Mouse (Mus musculus): Measurements from ENCODE around the gene Ltbp2. TPM values are rescaled to one million over a fixed set of nuclear protein-coding genes. Genes with fewer than 3 reads are reported as not detected.

Gene Ltbp2
- polyA plus RNA-seq, 1 experiment from 2014 or later = 0.11 TPM

DNA sequence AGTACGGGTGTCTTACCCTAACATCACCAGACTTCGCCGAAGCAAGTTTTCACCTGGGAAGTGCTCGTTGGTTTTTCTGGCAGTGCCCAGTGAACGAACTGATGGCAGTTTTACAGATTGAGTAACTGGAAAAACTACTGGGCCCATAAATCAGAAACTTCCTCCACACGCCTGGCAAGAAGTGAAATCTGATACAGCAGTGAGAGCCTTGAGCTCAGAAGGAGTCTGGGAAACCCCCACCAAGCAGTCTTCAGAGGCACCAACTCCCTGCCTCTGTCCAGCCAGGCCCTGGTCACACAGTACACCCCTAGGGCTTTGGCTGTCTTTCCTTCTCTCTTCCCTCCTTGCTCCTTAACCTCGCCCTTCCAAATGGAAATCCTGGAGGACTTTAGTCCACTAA lies 28.9 kb downstream of the Ltbp2 start:
- Histone ChIP-seq H3K36me3 (no peaks in the 10 kb centered on the region), H3K27ac (replicated peaks) (no peak overlapping the region), H3K9me3 (replicated peaks) (no peaks in the 10 kb centered on the region), H3K27me3 (ENCODE audit: low read depth, poor library complexity, severe bottlenecking) (no peaks in the 10 kb centered on the region), H3K4me3 (no peak overlapping the region), H3K4me1 (peaks cover 8% of the 10 kb centered on the region; the same call in 1 of the 2 replicates)
- no peak for DNase-seq (ENCODE audit: low spot score)
- 75% methylated on average over 7 of the region's 7 CpGs for WGBS

- WGBS = 82% methylated on average over 9 of the region's 9 CpGs
- H3K27ac ChIP-seq (replicated peaks) = no peak overlapping the region
- H3K27me3 ChIP-seq (ENCODE audit: low read depth, poor library complexity, severe bottlenecking) = no peaks in the 10 kb centered on the region
- no peaks in the 10 kb centered on the region for H3K9me3 ChIP-seq (replicated peaks)
- no peaks in the 10 kb centered on the region for H3K36me3 ChIP-seq
- H3K4me1 ChIP-seq = peaks cover 8% of the 10 kb centered on the region; the same call in 1 of the 2 replicates
- no peak for DNase-seq (ENCODE audit: low spot score)
- H3K4me3 ChIP-seq = no peak overlapping the region
Observed at GRCm38 (mm10) chr12:84846594-84847014, 29.7 kb downstream of the Ltbp2 start.

DNA sequence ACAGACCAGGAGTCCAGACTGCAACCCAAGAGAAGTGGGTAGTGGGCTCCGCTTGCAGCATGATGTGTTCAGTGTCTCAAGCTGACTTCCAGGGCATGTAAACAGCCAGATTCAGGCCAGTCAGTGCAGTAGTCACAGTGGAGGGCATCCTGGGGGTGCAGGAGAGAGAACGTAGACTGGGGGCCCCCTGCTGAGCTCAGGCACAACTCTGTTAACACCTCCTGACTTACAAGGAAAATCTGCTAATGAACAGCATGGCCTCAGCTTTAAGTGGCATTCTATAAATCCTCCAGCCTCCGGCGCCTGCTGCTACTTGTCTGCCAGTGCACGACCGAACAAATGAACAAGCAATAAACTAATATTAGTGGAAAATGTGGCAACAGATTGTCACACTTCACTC lies 33.6 kb downstream of the Ltbp2 start:
- Histone ChIP-seq H3K27ac (replicated peaks) (no peak overlapping the region), H3K4me3 (no peak overlapping the region), H3K4me1 (0 out of 2 replicates have a peak, but pooled peaks cover 4% of the 10 kb centered on the region), H3K36me3 (no peaks in the 10 kb centered on the region), H3K9me3 (replicated peaks) (no peaks in the 10 kb centered on the region), H3K27me3 (ENCODE audit: low read depth, poor library complexity, severe bottlenecking) (no peaks in the 10 kb centered on the region)
- DNase-seq (ENCODE audit: low spot score) = no peak
- 58% methylated on average over 6 of the region's 6 CpGs for WGBS

DNA sequence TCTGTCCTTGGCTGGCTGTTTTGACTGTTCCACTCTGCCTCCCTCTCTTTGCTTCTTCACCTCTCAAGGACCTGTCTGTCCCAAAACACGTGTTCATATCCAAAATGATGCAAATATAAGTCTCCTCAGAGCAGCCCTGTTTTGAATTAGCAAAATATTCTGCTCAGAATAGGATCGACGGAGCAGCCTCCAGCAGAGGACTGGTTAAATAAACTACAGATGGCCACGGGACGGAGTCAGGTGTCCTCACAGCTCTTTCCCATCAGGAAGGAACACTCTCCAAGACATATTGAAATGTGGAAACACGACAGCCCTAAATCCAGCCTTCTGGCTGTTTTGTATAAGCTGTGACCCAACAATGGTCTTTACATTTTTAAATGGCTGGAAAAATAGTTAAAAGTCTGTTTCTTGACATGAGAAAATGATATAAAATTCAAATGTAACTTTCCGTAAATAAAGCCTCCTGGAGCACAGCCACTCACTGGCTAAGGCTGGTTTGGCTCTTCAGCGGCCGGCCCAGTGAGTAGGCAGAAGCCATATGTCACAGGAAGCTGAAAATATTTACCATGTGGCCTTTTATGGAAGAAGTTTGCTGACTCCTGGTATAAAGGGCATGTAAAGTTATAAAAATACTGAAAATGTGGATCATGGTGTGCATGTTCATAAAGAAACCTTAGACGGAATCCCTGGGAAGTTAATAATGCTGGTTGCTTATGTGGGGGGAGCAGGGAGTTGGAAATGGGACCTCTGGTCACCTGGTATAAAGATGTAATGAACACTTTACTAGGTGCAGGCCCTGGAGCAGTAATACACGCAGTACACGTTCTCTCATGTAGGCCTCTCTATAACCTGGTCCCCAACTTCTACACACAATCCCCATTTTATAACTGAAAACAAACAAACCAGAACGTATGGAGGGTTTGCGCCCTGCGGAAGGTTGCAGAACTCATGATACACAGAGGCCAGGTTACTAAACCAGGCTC lies 34.9 kb downstream of the Ltbp2 start:
- no peak for DNase-seq (ENCODE audit: low spot score)
- 82% methylated on average over 15 of the region's 15 CpGs for WGBS
- Histone ChIP-seq H3K36me3 (no peaks in the 10 kb centered on the region), H3K27me3 (ENCODE audit: low read depth, poor library complexity, severe bottlenecking) (no peaks in the 10 kb centered on the region), H3K4me1 (no peaks in the 10 kb centered on the region), H3K27ac (replicated peaks) (no peak overlapping the region), H3K4me3 (no peak overlapping the region), H3K9me3 (replicated peaks) (no peaks in the 10 kb centered on the region)

GRCm38 (mm10) chr12:84840734-84841133 lies 35.6 kb downstream of the Ltbp2 start:
- Histone ChIP-seq H3K9me3 (replicated peaks) (no peaks in the 10 kb centered on the region), H3K27me3 (ENCODE audit: low read depth, poor library complexity, severe bottlenecking) (no peaks in the 10 kb centered on the region), H3K4me1 (no peaks in the 10 kb centered on the region), H3K36me3 (no peaks in the 10 kb centered on the region), H3K4me3 (no peak overlapping the region), H3K27ac (replicated peaks) (no peak overlapping the region)
- 78% methylated on average over 3 of the region's 3 CpGs for WGBS
- no peak for DNase-seq (ENCODE audit: low spot score)

GRCm38 (mm10) chr12:84839965-84840364 lies 36.4 kb downstream of the Ltbp2 start:
- H3K27me3 ChIP-seq (ENCODE audit: low read depth, poor library complexity, severe bottlenecking) = no peaks in the 10 kb centered on the region
- 83% methylated on average over 4 of the region's 4 CpGs for WGBS
- no peak overlapping the region for H3K4me3 ChIP-seq
- no peaks in the 10 kb centered on the region for H3K36me3 ChIP-seq
- no peak for DNase-seq (ENCODE audit: low spot score)
- H3K9me3 ChIP-seq (replicated peaks) = no peaks in the 10 kb centered on the region
- no peak overlapping the region for H3K27ac ChIP-seq (replicated peaks)
- H3K4me1 ChIP-seq = no peaks in the 10 kb centered on the region

GRCm38 (mm10) chr12:84835626-84836025 lies 40.7 kb downstream of the Ltbp2 start:
- Histone ChIP-seq H3K27me3 (ENCODE audit: low read depth, poor library complexity, severe bottlenecking) (no peaks in the 10 kb centered on the region), H3K4me1 (no peaks in the 10 kb centered on the region), H3K36me3 (no peaks in the 10 kb centered on the region), H3K9me3 (replicated peaks) (no peaks in the 10 kb centered on the region), H3K27ac (replicated peaks) (no peak overlapping the region), H3K4me3 (no peak overlapping the region)
- DNase-seq (ENCODE audit: low spot score) = no peak
- WGBS = 88% methylated on average over 5 of the region's 5 CpGs

GRCm38 (mm10) chr12:84834773-84835172 lies 41.6 kb downstream of the Ltbp2 start:
- Histone ChIP-seq H3K36me3 (no peaks in the 10 kb centered on the region), H3K27me3 (ENCODE audit: low read depth, poor library complexity, severe bottlenecking) (no peaks in the 10 kb centered on the region), H3K27ac (replicated peaks) (no peak overlapping the region), H3K9me3 (replicated peaks) (no peaks in the 10 kb centered on the region), H3K4me3 (no peak overlapping the region), H3K4me1 (no peaks in the 10 kb centered on the region)
- 92% methylated on average over 4 of the region's 4 CpGs for WGBS
- DNase-seq (ENCODE audit: low spot score) = no peak

GRCm38 (mm10) chr12:84831648-84832047 lies 44.7 kb downstream of the Ltbp2 start:
- DNase-seq (ENCODE audit: low spot score) = no peak
- H3K27me3 ChIP-seq (ENCODE audit: low read depth, poor library complexity, severe bottlenecking) = no peaks in the 10 kb centered on the region
- H3K27ac ChIP-seq (replicated peaks) = no peak overlapping the region
- H3K4me1 ChIP-seq = no peaks in the 10 kb centered on the region
- H3K9me3 ChIP-seq (replicated peaks) = no peaks in the 10 kb centered on the region
- 81% methylated on average over 10 of the region's 10 CpGs for WGBS
- H3K36me3 ChIP-seq = no peaks in the 10 kb centered on the region
- no peak overlapping the region for H3K4me3 ChIP-seq

DNA sequence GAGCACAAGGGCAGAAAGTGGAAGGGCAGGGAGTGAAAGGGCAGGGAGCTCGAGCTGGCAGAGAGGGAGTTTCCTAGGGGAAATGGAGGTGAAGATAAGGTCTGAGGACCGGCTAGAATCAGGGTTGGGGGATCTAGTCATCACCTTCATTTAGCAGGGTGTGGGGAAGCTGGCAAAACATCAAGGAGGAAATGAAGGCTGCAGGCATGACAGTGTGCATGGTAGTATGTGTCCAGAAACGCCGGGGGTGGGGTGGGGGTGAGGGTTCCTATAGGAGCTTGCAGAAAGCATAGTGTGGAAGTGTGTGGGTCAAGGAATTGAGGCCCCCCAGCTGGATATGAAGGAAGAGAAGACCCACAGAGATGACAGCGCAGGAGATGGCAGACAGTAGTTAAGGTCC lies 45.2 kb downstream of the Ltbp2 start:
- H3K4me1 ChIP-seq = no peaks in the 10 kb centered on the region
- no peak overlapping the region for H3K27ac ChIP-seq (replicated peaks)
- H3K9me3 ChIP-seq (replicated peaks) = no peaks in the 10 kb centered on the region
- no peak overlapping the region for H3K4me3 ChIP-seq
- H3K27me3 ChIP-seq (ENCODE audit: low read depth, poor library complexity, severe bottlenecking) = no peaks in the 10 kb centered on the region
- H3K36me3 ChIP-seq = no peaks in the 10 kb centered on the region
- DNase-seq (ENCODE audit: low spot score) = no peak
- WGBS = 83% methylated on average over 5 of the region's 5 CpGs

DNA sequence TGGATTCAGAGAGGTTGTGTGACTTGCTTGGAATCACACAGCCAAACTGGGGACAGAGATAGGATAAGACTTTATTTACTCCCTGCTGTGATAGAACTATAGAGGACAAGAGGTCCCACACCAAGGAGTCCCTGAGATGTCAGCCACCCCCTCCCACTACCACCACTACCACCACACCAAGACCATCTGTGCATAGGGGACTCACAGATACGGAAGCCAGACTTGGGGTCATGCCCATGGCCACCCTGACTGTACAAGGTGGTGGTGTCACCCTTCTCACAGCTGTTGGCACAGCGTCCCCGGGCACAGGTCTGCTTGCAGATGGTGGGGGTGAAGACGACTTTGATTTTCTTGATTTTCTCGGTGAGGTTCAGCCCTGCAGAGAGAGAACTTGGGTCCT lies 45.9 kb downstream of the Ltbp2 start:
- 94% methylated on average over 5 of the region's 5 CpGs for WGBS
- Histone ChIP-seq H3K36me3 (no peaks in the 10 kb centered on the region), H3K9me3 (replicated peaks) (no peaks in the 10 kb centered on the region), H3K4me3 (no peak overlapping the region), H3K4me1 (no peaks in the 10 kb centered on the region), H3K27ac (replicated peaks) (no peak overlapping the region), H3K27me3 (ENCODE audit: low read depth, poor library complexity, severe bottlenecking) (no peaks in the 10 kb centered on the region)
- DNase-seq (ENCODE audit: low spot score) = no peak

DNA sequence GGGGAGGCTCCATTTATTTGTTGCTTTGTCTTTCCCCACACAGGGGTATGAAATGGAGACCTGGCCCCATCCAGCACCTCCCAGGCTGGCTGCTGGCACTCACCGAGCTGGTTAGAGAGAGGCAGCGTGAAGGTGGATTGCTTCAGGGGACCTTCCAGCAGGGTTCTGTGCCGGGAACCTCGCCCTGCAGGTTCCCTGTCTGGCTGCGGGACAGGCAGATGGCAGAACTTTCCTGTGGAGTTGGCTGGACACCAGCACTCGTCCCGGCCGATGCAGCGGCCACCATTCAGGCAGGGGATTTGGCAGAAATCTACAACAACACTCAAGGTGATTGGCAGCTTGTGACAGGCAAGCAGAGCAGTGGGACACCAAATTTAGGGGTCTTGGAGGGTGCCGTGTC lies 46.4 kb downstream of the Ltbp2 start:
- Histone ChIP-seq H3K9me3 (replicated peaks) (no peaks in the 10 kb centered on the region), H3K27me3 (ENCODE audit: low read depth, poor library complexity, severe bottlenecking) (no peaks in the 10 kb centered on the region), H3K36me3 (no peaks in the 10 kb centered on the region), H3K27ac (replicated peaks) (no peak overlapping the region), H3K4me3 (no peak overlapping the region), H3K4me1 (no peaks in the 10 kb centered on the region)
- WGBS = 82% methylated on average over 10 of the region's 10 CpGs
- DNase-seq (ENCODE audit: low spot score) = no peak

- Histone ChIP-seq H3K9me3 (replicated peaks) (no peaks in the 10 kb centered on the region), H3K27ac (replicated peaks) (no peak overlapping the region), H3K4me3 (no peak overlapping the region), H3K4me1 (no peaks in the 10 kb centered on the region), H3K36me3 (no peaks in the 10 kb centered on the region), H3K27me3 (ENCODE audit: low read depth, poor library complexity, severe bottlenecking) (no peaks in the 10 kb centered on the region)
- no peak for DNase-seq (ENCODE audit: low spot score)
- 85% methylated on average over 20 of the region's 20 CpGs for WGBS
Observed at GRCm38 (mm10) chr12:84829109-84829724, 47.1 kb downstream of the Ltbp2 start.
